Mouse (Mus musculus) midbrain, embryonic 14.5 days (tissue): ENCODE data around the gene Memo1. TPM values are rescaled to one million over a fixed set of nuclear protein-coding genes. Genes with fewer than 3 reads are reported as not detected.
"Not testable (repeated sequence)": the region's sequence is repeated elsewhere in the genome, so short reads cannot be mapped to it uniquely, and the experiment has no call there.

ENCODE experiments used
- ATAC-seq: fragments of 200-750 bp; cut with Nextera tagmentation; 2 replicates; pipeline ENCODE4 v1.8.0; 2017; ENCODE audit warnings: moderate number of reproducible peaks, moderate library complexity; ENCODE audit not compliant: low FRiP score, low TSS enrichment
- DNase-seq: peaks from one replicate; pipeline ENCODE4 v3.0.0-alpha.2; 2015
- H3K27ac ChIP-seq: fragments of 300-500 bp; sonication (generic); replicated peaks from 2 replicates; pipeline ENCODE4 v1.5.1; 2014; ENCODE audit warnings: mild to moderate bottlenecking, low read depth, low read length, moderate library complexity
- H3K27me3 ChIP-seq: fragments of 300-500 bp; sonication (generic); 2 replicates; pipeline ENCODE4 v1.6.1; 2014; ENCODE audit warnings: low read length, control low read depth, mixed read lengths; ENCODE audit not compliant: control insufficient read depth, insufficient read depth
- H3K36me3 ChIP-seq: fragments of 300-500 bp; sonication (generic); 2 replicates; pipeline ENCODE4 v1.6.1; 2014; ENCODE audit warnings: low read length, control low read depth; ENCODE audit not compliant: control insufficient read depth, insufficient read depth
- H3K4me1 ChIP-seq: fragments of 300-500 bp; sonication (generic); 2 replicates; pipeline ENCODE4 v1.6.1; 2014; ENCODE audit warnings: mild to moderate bottlenecking, antibody characterized with exemption, low read length, control low read depth; ENCODE audit not compliant: control insufficient read depth, insufficient read depth
- H3K4me2 ChIP-seq: fragments of 300-500 bp; sonication (generic); 2 replicates; pipeline ENCODE4 v1.6.1; 2014; ENCODE audit warnings: mild to moderate bottlenecking, low read length, moderate library complexity
- H3K4me3 ChIP-seq: fragments of 300-500 bp; sonication (generic); replicated peaks from 2 replicates; pipeline ENCODE4 v1.5.1; 2014; ENCODE audit warnings: low read depth, low read length
- H3K9ac ChIP-seq: fragments of 300-500 bp; sonication (generic); replicated peaks from 2 replicates; pipeline ENCODE4 v1.6.1; 2014; ENCODE audit warnings: mild to moderate bottlenecking, low read length, moderate library complexity
- H3K9me3 ChIP-seq: fragments of 300-500 bp; sonication (generic); 2 replicates; pipeline ENCODE4 v1.6.1; 2016; ENCODE audit warnings: low read length, control low read depth, mixed read lengths; ENCODE audit not compliant: control insufficient read depth
- WGBS: fragments of 180-500 bp; shearing (Covaris S2); extraction: QIAGEN DNeasy Blood & Tissue Kit; methylation state at CpG from one replicate; pipeline ENCODE4 v1.1.7; 2014; 5-methylcytosine and 5-hydroxymethylcytosine counted together
- polyA plus RNA-seq: library from polyadenylated mRNA; unstranded; fragments of >200 nt; fragmentation: Nextera tagmentation; extraction: Ambion mirVana; gene quantifications from 2 replicates; pipeline ENCODE4 v1.2.1, GENCODE M21; 2014

Gene Memo1
- 59.3 and 64.0 TPM in 2 replicates for polyA plus RNA-seq

DNA sequence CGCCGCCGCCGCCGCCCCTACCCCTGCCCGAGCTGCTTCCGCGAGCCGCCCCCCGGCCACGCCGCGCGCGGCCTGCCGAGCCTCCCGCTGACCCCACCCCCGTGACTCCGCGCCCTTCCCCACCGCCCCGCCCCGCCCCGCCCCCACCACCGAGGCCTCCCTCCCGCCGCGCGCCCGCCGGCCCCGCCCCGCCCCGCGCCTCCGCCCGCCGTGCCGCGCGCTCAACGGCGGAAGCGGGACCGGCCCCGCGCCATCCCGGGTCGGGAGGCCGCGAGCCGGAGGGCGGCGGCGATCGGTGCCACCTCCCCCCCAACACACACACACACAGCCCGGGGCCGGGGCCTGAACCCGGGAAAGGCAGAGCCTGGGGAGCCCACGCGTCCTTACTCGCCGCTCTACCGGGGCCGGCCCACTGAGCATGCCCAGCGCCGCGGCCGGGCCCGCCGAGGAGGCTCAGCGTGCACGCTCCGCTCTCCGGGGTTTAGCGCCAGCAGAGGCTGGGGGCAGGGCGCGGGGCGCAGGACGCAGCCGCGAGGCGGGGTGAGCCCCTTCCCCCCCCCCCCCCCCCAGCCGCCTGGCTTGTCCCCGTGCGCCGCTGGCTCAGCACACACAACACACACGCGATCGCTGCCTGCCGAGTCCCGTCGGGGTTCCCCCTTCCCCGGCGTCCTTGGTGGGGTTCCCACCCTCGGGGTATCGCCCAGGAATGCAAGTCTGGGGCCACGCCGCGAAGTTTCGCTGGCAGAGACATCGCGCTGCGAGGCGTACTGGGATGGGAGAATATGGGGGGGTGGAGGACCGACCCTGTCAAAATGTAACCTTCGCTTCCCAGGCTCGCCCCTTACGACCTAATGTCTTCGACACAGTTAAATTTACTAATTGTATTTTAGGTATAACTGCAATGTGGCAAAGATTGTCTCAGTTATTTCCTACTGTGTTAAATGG lies at the start of gene Memo1:
Gene Memo1 (minus strand): TSS at position 496 of the 945 bp plus-strand sequence.
- Histone ChIP-seq H3K9me3 (no peaks in the 10 kb centered on the region), H3K9ac (peak within 1 kb of the TSS; percentile 95), H3K27ac (peak within 1 kb of the TSS; percentile 96), H3K36me3 (peaks cover 8% of the 10 kb centered on the region), H3K4me2 (peak within 1 kb of the TSS; percentile 63), H3K27me3 (no peaks in the 10 kb centered on the region), H3K4me1 (peaks cover 17% of the 10 kb centered on the region), H3K4me3 (peak within 1 kb of the TSS; percentile 93)
- ATAC-seq (peak; percentile 92), DNase-seq (peak; percentile 91)
- under 1% methylated on average over 72 of the region's 110 CpGs for WGBS

- Histone ChIP-seq H3K27ac (no peak overlapping the region), H3K9ac (peak overlapping the region; percentile 23; the same call in 1 of the 2 replicates), H3K4me2 (peak overlapping the region; percentile 60), H3K4me3 (peak overlapping the region; percentile 99), H3K4me1 (peaks cover 32% of the 10 kb centered on the region), H3K36me3 (0 out of 2 replicates have a peak, but pooled peaks cover 4% of the 10 kb centered on the region), H3K9me3 (no peaks in the 10 kb centered on the region), H3K27me3 (no peaks in the 10 kb centered on the region)
- no peak for ATAC-seq
- DNase-seq, result peak; percentile 52
- 33% methylated on average over 5 of the region's 5 CpGs for WGBS
Observed at GRCm38 (mm10) chr17:74341151-74341550, 45.8 kb upstream of the Memo1 start.

GRCm38 (mm10) chr17:74338937-74339804 lies 43.9 kb upstream of the Memo1 start, which contains the start of gene Spast:
Gene Spast (plus strand): TSS chr17:74338987.
- WGBS, result under 1% methylated on average over 85 of the region's 90 CpGs
- Histone ChIP-seq H3K4me3 (peak within 1 kb of the TSS; percentile 99), H3K9ac (peak within 1 kb of the TSS; percentile 97), H3K27ac (peak within 1 kb of the TSS; percentile 98), H3K4me1 (peaks cover 32% of the 10 kb centered on the region), H3K4me2 (peak within 1 kb of the TSS; percentile 60), H3K27me3 (no peaks in the 10 kb centered on the region), H3K9me3 (no peaks in the 10 kb centered on the region), H3K36me3 (0 out of 2 replicates have a peak, but pooled peaks cover 4% of the 10 kb centered on the region)
- no peak for DNase-seq
- ATAC-seq, result peak; percentile 77

DNA sequence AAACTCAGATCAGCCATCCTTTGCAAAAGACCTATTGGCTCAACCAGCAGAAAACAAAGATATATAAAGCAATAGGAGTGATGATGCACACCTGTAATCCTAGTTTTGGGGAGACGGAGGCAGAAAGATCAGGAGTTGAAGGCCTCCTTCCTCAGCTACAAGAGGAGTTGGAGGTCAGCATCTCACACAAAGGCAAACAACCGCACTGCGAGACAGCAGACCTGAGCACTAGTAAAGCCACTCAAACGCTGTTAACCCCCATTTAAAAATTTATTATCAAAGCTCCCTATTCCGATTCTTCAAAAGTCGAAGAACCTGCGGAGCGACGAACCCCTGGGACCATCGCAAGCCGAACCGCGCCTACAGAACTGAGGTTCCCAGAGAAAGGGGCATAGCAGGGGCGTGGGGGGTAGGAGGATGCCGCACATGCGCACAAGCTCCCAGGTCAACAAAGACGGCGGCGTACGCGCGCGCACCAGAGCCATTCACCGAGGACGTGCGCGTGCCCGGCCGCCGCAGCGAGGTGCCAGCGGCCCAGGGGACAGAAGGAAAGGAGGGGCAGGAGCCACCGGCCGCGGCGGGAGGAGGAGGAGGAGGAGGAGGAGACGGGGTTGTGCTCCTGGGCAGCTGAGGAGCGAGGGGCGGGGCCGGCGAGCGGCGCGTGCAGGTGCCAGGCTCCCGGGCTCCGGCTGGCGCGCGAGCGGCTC lies 43.1 kb upstream of the Memo1 start:
- peak overlapping the region; percentile 97 for H3K9ac ChIP-seq
- H3K36me3 ChIP-seq, result no peaks in the 10 kb centered on the region
- peak overlapping the region; percentile 60 for H3K4me2 ChIP-seq
- peak overlapping the region; percentile 98 for H3K27ac ChIP-seq
- peak; percentile 99 for DNase-seq
- H3K4me1 ChIP-seq, result peaks cover 32% of the 10 kb centered on the region
- H3K9me3 ChIP-seq, result no peaks in the 10 kb centered on the region
- ATAC-seq, result peak; percentile 95
- under 1% methylated on average over 40 of the region's 50 CpGs for WGBS
- peak overlapping the region; percentile 99 for H3K4me3 ChIP-seq
- no peaks in the 10 kb centered on the region for H3K27me3 ChIP-seq

DNA sequence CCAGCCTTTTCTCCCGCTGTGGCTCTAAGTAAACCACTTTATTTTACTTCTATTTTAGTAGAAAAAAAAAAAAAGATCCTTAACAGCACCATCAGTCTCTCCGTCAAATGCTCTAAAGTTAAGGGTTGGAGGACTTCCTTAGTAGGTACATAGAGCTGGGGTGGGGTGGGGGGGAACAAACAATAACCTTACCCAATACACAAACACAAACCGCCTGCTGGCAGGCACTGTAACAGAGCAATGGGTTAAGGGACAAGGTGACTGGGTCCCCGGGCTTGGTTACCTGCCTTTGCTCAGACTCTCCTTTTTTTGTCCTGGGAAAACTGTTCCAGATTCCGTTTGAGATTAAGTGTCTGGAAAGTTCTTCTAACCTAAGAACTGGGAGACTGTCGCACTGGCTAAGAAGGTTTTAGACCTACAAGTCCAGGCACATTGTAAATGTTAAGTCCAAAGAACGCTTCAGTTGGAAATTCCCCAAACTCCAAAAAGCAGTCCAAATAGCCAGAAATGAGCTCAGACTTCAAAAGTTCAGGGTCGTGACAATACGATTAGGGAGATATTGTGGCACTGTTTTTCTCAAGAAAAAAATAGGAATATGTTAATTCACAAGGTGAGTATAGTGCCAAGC lies 35.8 kb upstream of the Memo1 start:
- no peak overlapping the region for H3K4me2 ChIP-seq
- no peak overlapping the region for H3K4me3 ChIP-seq
- DNase-seq (no peak), ATAC-seq (no peak)
- no peaks in the 10 kb centered on the region for H3K27me3 ChIP-seq
- H3K9ac ChIP-seq, result no peak overlapping the region
- no peaks in the 10 kb centered on the region for H3K36me3 ChIP-seq
- H3K9me3 ChIP-seq, result no peaks in the 10 kb centered on the region
- WGBS, result 84% methylated on average over 9 of the region's 9 CpGs
- H3K4me1 ChIP-seq, result no peaks in the 10 kb centered on the region
- H3K27ac ChIP-seq, result no peak overlapping the region

DNA sequence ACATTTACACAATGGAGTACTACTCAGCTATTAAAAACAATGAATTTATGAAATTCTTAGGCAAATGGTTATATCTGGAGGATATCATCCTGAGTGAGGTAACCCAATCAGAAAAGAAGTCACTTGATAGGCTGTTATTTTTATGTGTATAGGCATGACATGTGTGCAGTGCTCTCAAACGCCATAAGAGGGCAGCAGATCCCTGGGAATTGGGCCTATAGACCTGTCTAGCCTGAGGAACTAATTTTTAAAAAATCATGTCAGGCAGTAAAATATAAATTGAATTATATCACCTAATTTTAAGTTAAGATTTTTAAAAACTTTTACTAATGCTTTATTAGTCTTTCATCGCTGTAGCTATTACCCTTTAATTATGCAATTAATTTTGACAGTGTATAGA lies 32.8 kb upstream of the Memo1 start:
- H3K4me1 ChIP-seq, H3K4me2 ChIP-seq, H3K27me3 ChIP-seq, H3K9ac ChIP-seq, H3K9me3 ChIP-seq, H3K4me3 ChIP-seq, H3K27ac ChIP-seq, ATAC-seq, H3K36me3 ChIP-seq: not testable (repeated sequence)
- 44% methylated on average over 2 of the region's 2 CpGs for WGBS
- DNase-seq, result peak; percentile 73

- H3K27ac ChIP-seq, H3K4me3 ChIP-seq, H3K4me2 ChIP-seq, ATAC-seq, H3K4me1 ChIP-seq, H3K9me3 ChIP-seq, H3K9ac ChIP-seq, H3K36me3 ChIP-seq, H3K27me3 ChIP-seq, DNase-seq: not testable (repeated sequence)
- WGBS, result 90% methylated on average over 7 of the region's 7 CpGs
Observed at GRCm38 (mm10) chr17:74327195-74327594, 31.9 kb upstream of the Memo1 start.

- Histone ChIP-seq H3K4me2 (no peak within 1 kb of the TSS), H3K4me1 (no peaks in the 10 kb centered on the region), H3K9me3 (no peaks in the 10 kb centered on the region), H3K36me3 (no peaks in the 10 kb centered on the region), H3K4me3 (no peak within 1 kb of the TSS), H3K27ac (no peak within 1 kb of the TSS), H3K27me3 (no peaks in the 10 kb centered on the region), H3K9ac (no peak within 1 kb of the TSS)
- DNase-seq, result no peak
- WGBS, result 83% methylated on average over 2 of the region's 2 CpGs
- ATAC-seq, result no peak
Observed at GRCm38 (mm10) chr17:74323844-74324243, 28.5 kb upstream of the Memo1 start, which contains the start of gene Dpy30. Gene Dpy30 (minus strand): TSS chr17:74323944.
